10 mouse cellular contexts compared by ENCODE assay signal in the genomic region with DNA sequence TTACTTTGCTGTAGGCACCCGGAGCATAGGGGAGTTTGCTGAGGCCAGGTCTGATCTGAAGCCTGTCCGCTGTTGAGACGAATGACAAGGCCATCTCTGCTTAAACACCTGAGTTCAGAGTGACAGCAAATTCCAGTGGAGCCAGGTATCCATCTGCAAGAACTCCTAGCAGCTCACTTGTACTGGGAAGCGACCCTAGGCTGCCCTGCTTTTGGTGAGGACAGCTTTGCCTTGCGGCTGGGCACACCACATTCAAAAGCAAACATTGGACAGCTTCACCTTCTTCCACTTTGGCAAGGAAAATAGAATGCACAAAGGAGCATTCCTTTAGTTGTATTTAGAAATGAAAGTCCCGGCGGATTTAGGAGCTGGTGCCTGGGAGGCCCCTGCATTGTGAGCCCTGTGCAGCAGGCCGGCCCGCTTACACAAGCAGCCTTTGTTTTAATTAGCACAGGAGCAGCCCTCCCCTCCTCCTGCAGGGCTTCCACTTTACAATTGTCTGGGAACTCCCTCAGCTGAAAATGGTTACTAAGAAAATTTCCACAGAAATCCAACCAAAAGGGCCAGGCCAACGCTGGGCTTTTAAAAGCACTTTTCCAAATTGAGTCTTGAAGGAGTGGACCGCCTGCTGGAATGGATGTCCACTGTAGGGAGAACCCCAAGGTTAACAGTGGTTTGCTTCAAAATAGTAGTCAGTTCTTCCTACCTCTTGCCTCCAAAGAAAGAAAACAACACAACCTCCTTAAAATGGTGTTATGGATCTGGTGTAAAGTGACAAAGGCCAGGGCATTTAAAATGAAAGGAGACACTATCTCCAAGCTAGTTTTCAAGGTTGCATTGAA.
DNase-seq lines count a peak whose midpoint lies in the region; ATAC-seq and TF ChIP-seq lines count a peak whose summit lies in the region.
"Had no signal": no experiment of that assay in that cellular context is flagged by ENCODE, and none has a peak within 500 bp of the region (broad histone marks: within the 10 kb centered on the region; RNA-seq: fewer than 3 reads in every experiment).

No protein-coding gene starts in this region.

- no peak for TF ChIP-seq POLR2A in olfactory bulb, adult 2 months (IDR thresholded peaks at IDR 0.05; ENCODE audit: insufficient read depth, low read depth, low read length)

- H3K36me3 ChIP-seq in lung, embryonic 15.5 days = no peaks in the 10 kb centered on the region
- no peaks in the 10 kb centered on the region for H3K36me3 ChIP-seq in forebrain, embryonic 14.5 days (ENCODE audit: control insufficient read depth, insufficient read depth, low read length)

- no peaks in the 10 kb centered on the region for H3K9me3 ChIP-seq in lung, embryonic 15.5 days
- no peaks in the 10 kb centered on the region for H3K9me3 ChIP-seq in forebrain, embryonic 14.5 days (replicated peaks; ENCODE audit: control insufficient read depth, low read length)

- intact Hi-C loops in left cerebral cortex, postnatal 25 days (cut with DNase I) = no loop called here

- H3K27me3 ChIP-seq in lung, embryonic 15.5 days = no peaks in the 10 kb centered on the region
- H3K27me3 ChIP-seq in forebrain, embryonic 14.5 days (replicated peaks; ENCODE audit: control insufficient read depth, insufficient read depth, low read length) = no peaks in the 10 kb centered on the region
- H3K27me3 ChIP-seq: megakaryocyte, embryonic 14.5 days; Patski had no signal

- H3K4me2 ChIP-seq in lung, embryonic 15.5 days = peak overlapping the region; percentile 27
- peak overlapping the region; percentile 27 for H3K4me2 ChIP-seq in forebrain, embryonic 14.5 days (ENCODE audit: low read length)

- H3K4me3 ChIP-seq in lung, embryonic 15.5 days = no peak overlapping the region
- no peak overlapping the region for H3K4me3 ChIP-seq in forebrain, embryonic 14.5 days (ENCODE audit: low read depth, low read length)
- no peak overlapping the region for H3K4me3 ChIP-seq in olfactory bulb, adult 2 months (ENCODE audit: insufficient read depth, low read depth, low read length)
- H3K4me3 ChIP-seq: megakaryocyte, embryonic 14.5 days had no signal

- H3K27ac ChIP-seq in lung, embryonic 15.5 days = peak overlapping the region; percentile 77
- H3K27ac ChIP-seq in forebrain, embryonic 14.5 days (ENCODE audit: low read depth, low read length) = peak overlapping the region; percentile 65
- 0 out of 2 replicates have a peak overlapping the region, but pooled peaks have one; percentile 12 for H3K27ac ChIP-seq in olfactory bulb, adult 2 months (ENCODE audit: insufficient read depth, low read depth, low read length)

- DNase-seq in lung, postnatal 36 days = no peak
- peak; percentile 73 for DNase-seq in forebrain, embryonic 14.5 days (ENCODE audit: low spot score)
- DNase-seq in heart, postnatal 4 days = peak; percentile 42
- DNase-seq in left cerebral cortex, postnatal 25 days (ENCODE audit: low spot score in 2 of 2) = peak; percentile 30 to 48
- no peak for DNase-seq in spleen, adult 18-20 months
- DNase-seq in spleen, postnatal 36 days (ENCODE audit: low spot score in 2 of 2) = no peak

- WGBS in lung, embryonic 15.5 days = 39% methylated on average over 11 of the region's 11 CpGs
- WGBS in forebrain, embryonic 14.5 days = 5% methylated on average over 11 of the region's 11 CpGs
- 49% methylated on average over 11 of the region's 11 CpGs for WGBS in olfactory bulb, adult 2 months

- peak; percentile 64; the same call in 1 of the 2 replicates for ATAC-seq in lung, embryonic 15.5 days (ENCODE audit: borderline replicate concordance, extremely low read depth, low FRiP score, low TSS enrichment)
- peak; percentile 93 for ATAC-seq in forebrain, embryonic 14.5 days
- ATAC-seq: Patski had no signal

- TF ChIP-seq CTCF in olfactory bulb, adult 2 months (IDR thresholded peaks at IDR 0.05; ENCODE audit: insufficient read depth, low read depth, low read length) = no peak

- H3K4me1 ChIP-seq in lung, embryonic 15.5 days = peaks cover 24% of the 10 kb centered on the region
- peaks cover 13% of the 10 kb centered on the region for H3K4me1 ChIP-seq in forebrain, embryonic 14.5 days (ENCODE audit: control insufficient read depth, insufficient read depth, low read length)
- H3K4me1 ChIP-seq in olfactory bulb, adult 2 months (ENCODE audit: control insufficient read depth, insufficient read depth, low read length) = peaks cover 8% of the 10 kb centered on the region; the same call in 1 of the 2 replicates
- H3K4me1 ChIP-seq: megakaryocyte, embryonic 14.5 days had no signal

- no peak overlapping the region for H3K9ac ChIP-seq in lung, embryonic 15.5 days
- H3K9ac ChIP-seq in forebrain, embryonic 14.5 days (ENCODE audit: low read length) = no peak overlapping the region; the same call in 1 of the 2 replicates

Comparison
In these comparisons a context has a peak if more than half of its experiments do, and no peak if none do; other contexts are left out.
1. H3K27ac ChIP-seq: peak in every context shown above with its lines; median percentile 77 in lung, embryonic 15.5 days; 65 in forebrain, embryonic 14.5 days; 12 in olfactory bulb, adult 2 months.
2. DNase-seq: peak in forebrain, embryonic 14.5 days (single experiment), heart, postnatal 4 days (single experiment) and left cerebral cortex, postnatal 25 days (2 of 2); none in lung, postnatal 36 days (single experiment), spleen, adult 18-20 months (0 of 2) and spleen, postnatal 36 days (0 of 2).